Mouse (Mus musculus) gastrocnemius, postnatal 25 days (tissue): ENCODE data around the gene Ndrg2. TPM values are rescaled to one million over a fixed set of nuclear protein-coding genes. Genes with fewer than 3 reads are reported as not detected.
"Not testable (repeated sequence)": the region's sequence is repeated elsewhere in the genome, so short reads cannot be mapped to it uniquely, and the experiment has no call there.

Experiments
- DNase-seq: peaks from one replicate; pipeline ENCODE4 v3.0.0; 2022
- long read RNA-seq, 2 experiments: library from polyadenylated mRNA; stranded (forward); transcript quantifications; one replicate each; pipeline ENCODE4 v2.0.0; 2021
- total RNA-seq, 2 experiments: library from RNA; stranded (reverse); gene quantifications; 1 replicate in 1 of 2; 2 replicates in 1 of 2; pipeline ENCODE4 v1.2.3; 2021

Ndrg2 gene
- 1,000 to 10,000 TPM; 1,373 to 1,538 TPM for total RNA-seq
- long read RNA-seq, experiment 1, transcript Ndrg2-201 (16 exons, 2,099 nt), result major isoform, 774 of 2,896 reads
- long read RNA-seq, experiment 1, transcript Ndrg2-202 (15 exons, 2,103 nt), result minor isoform, 28 of 2,896 reads
- long read RNA-seq, experiment 1, partial matches to known transcripts, result 122 of 2,896 reads
- long read RNA-seq, experiment 1, other reads (novel, unspliced or antisense), result 1,972 of 2,896 reads
- long read RNA-seq, experiment 2, transcript Ndrg2-202 (15 exons, 2,103 nt), result minor isoform, 41 of 3,495 reads
- long read RNA-seq, experiment 2, transcript Ndrg2-201 (16 exons, 2,099 nt), result major isoform, 1,222 of 3,495 reads
- long read RNA-seq, experiment 2, partial matches to known transcripts, result 161 of 3,495 reads
- long read RNA-seq, experiment 2, other reads (novel, unspliced or antisense), result 2,071 of 3,495 reads

DNA sequence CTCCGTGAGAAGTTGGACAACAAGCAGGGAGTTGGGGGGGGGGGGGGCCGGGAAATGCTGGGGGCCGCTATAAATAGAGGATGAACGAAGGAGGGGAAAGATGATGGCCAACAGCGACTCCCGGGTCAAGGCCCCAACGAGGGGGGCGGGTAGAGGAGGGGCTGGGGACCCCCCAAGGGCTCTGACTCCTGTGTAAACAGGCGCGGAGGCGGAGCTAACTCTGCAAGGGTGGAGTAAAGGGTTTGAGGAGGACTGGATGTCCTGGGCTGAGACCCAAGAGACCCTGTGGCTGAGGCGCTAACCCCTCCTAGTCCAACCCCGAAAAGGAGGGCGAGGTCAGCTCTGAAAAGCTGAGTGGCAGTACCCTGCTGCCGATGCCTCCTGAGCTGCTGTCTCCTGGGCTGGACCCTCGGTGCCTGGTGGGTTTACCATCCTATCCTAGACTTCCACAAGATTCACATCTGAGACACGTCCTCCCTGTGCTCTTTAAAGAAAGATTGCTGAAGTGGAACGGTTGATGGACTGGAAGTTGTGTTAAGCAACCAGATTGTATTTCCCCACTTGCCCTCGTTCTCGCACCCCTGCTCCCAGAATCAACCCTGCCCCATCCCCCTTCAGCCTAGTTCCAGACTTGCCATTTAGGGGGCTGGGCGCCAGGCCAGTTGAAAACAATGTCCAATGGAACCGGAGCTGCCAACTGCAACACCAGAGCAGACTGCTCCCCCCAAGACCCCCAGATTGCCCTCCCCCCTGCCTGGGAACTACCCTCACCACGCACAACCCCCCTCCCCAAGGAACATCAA, at the start of gene Ndrg2:
Gene Ndrg2, minus strand, starts transcription at position 199 of the 803 bp plus-strand sequence.
- DNase-seq, result peak; percentile 95

DNA sequence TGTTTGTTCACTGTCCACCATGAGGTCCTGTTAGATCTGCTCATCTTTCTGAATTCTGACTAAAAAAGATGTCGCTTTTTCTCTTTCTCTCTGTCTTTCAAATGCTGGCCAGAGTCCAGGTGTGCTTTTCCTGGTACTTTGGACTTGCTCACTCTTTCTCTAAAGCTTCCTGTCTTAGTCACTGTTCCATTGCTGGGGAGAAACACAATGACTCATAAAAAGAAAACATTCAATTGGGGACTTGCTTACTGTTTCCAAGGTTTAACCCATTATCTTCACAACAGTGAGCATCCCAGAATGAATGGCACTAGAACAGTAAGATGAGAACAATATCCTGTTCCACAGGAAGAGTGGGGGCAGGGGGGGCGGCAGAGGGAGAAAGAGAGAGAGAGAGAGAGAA, 46.4 kb upstream of the Ndrg2 start:
- DNase-seq, result no peak

DNA sequence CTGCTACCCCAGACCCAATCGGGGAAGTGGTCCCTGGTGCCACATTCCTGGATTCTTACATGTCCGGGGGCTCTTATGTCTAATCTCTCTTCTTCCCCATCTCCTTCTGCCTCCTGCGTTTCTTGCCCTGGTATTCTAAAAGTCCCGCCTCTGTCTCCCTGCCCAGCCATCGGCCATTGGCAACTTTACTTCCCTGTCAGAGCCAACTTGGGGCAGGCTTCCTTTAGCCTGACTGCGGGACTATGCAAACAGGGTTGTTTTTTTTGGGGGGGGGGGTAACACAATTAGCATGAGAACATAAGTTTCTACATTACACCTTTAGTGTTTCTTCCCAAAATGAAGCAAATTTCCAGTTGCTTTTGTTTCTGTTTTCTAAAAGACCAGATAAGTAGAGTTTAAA, 29.4 kb upstream of the Ndrg2 start:
- DNase-seq, result no peak

DNA sequence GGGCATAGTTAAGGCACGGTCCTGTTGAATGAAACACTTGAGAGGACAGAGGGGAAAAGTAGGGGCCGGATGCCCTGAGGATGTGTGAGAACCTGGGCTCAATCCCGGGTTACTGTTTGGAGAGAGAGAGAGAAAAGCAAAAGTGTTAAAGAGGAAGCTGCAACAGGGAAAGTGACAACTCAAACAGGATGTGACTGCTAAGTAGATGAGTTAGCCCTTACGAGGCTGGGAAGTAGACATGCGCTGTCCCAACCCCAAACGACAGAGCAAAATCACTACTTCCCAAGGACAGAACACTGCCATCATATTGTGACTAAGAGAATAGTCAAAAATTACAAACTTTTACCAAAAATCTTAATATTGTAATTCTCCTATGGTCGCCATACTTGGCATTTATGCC, 28.3 kb upstream of the Ndrg2 start:
- DNase-seq, result no peak

DNA sequence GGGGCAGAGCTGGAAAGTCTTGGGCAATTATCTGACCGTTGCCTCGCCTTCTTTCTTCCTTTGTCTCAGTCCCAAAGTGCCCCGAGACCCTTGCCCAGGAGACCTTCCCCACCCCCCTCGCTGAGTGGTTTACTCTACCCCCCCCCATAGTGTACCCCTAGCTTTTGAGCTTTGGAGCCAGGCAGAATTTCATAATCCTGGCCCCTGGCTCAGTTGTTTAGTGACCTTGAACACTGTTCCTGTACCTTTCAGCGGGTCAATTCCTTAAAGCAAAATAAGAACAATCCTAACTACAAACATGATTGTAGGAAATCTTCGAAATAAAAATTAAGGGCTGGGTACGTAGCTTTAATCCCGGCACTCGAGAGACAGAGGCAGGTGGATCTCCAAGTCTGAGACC, 27.6 kb upstream of the Ndrg2 start:
- DNase-seq, result no peak

DNA sequence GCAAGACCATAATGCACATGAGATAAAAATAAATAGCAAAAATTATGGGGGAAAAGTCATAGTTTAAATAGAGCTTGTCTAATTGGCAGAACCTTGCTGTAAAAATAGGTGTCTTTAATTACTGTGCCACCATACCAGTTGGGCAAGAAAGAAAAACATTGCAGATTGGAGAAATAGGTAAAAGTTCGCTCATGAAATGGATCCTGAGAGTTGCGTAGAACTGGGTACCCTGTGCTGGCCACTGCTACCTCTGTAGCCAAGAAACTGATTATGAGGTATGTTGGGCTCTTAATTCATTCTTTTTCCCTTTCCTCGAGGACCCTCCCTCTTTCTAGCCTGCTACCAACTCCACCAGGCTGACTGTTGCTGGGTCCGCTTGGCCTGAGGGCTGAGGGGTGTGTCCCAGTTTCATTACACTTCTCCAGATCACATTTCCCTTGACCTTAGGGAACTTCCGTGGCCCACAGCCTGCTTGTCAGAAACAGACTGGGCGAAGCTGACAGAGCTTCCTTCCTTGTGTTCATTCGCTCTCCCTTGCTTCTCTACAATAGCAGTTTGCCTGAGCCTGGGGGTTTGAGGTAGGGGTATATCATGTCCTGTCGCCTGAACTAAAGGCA, 27.1 kb upstream of the Ndrg2 start:
- DNase-seq, result peak; percentile 55

DNA sequence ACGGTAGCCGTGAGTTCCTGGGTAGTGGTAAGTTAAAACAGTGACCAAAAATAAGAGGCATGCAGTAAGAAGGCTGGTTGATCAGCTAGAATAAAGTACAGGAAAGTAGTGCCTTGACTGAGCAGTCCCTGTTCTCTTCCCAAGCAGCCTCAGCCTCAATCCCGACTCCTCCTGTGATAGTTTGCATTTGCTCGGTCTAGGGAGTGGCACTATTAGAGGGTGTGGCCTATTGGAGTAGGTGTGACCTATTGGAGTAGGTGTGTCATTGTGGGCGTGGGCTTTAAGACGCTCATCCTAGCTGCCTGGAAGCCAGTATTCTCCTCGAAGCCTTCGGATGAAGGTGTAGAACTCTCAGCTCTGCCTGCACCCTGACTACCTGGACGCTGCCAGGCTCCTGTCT, 25.0 kb upstream of the Ndrg2 start:
- DNase-seq, result no peak

DNA sequence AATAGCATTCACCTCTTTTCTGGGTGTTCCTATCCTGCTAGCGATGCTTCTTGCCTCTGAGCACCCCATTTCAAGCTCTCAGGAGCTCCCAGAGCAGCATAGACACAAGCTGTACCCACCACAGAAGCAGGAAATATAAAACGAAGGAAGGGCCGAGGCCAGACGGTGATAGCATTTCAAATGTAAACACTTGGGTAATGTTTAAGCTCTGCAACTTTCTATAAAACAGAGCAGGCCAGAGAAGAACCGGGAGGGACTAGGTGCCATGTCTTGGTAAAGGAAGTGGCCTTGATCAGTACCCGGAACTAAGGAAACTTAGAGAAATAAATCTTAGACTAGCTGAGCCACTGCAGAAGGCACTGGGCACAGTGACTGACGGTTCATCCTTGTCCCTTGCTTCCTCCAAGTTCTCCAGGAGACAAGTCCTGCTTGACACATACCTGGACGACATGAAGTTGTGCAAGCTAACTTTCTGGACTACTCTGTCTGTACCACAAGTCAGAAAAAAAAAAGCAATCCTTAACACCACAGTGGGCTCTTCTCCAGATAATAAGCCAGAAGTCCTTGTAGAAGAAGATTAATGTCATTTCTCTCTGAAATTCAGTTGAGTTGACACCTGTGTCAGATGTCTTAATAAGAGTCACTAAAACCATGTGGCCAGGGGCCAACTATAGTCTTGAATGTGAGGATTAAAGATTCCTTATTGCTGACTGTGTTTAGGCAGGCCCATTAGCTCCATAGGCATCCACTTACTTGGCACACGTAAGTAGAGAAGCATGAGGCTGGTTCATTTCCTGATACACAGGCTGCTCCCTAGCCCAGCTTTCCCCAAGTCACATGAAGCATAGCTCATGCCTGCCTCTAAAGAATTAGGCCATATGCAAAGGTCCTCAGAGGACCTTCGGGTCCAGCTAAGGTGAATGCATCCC, 18.4 kb upstream of the Ndrg2 start:
- no peak for DNase-seq

DNA sequence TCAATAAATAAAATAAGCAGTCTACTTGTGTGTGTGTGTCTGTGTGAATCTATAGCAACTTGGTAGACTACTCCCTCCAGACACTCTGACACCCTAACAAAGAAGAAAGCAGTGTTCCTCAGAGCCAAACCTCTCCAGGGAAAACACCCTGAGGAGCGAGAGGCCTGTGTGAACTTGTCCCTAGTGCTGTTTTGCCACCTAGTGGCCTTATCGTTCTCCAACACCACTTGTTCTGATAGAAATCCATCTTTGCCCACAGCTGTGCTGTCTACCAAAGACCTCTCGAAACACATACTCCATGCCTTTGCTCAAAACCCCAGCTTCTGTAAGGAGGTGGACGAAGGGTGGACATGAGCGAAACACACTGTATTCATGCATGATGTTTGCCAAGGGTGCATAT, 16.9 kb upstream of the Ndrg2 start:
- DNase-seq, result peak; percentile 67

DNA sequence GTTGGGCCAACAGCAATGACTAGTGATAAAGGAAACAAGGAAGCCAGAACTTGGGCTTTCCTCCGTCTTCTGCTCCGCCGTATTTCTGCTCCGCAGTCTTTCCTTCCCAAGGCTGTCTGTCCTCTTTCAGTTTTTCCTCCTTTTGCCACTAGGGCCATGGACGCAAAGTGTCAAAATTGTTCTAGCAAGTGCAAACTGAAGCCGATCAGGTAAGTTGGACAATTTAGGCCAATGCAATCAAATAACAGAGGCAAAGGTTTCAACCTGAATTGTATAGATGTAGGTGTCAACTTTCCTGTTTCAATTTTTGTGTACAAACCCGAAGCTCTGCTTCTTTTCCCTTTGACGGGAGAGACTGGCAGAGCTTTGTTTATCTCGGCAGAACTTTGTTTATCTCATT, 16.0 kb upstream of the Ndrg2 start:
- DNase-seq, result no peak

DNA sequence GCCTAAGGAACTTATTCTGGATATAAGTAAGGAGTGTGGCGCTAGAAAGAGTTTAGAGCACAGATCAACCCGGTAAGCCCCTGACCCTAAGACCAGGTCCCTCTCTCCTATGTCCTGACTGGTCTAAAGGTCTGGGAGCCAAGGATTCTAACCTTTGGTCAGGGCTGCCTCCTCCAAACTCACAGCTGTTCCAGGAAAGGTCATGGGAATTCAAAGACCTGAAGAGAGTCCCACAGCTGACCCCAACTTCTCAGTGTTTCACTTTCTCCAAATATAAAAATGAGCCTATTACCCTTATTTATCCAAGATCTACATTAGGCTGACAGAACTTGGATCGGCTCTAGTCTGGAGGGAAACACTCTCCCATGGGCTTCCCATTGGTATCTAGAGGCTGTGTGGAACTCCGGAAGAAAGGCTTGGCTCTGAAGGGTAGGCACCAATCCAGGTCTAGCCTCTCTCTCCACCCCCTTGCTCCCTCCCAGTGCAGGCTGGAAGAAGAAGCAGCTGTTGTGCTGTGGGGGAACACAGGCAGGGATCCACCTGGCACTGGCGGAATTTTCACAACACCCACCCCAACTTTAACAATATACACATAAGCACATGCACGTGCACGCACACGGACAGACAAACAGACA, 15.5 kb upstream of the Ndrg2 start:
- peak; percentile 85 for DNase-seq

DNA sequence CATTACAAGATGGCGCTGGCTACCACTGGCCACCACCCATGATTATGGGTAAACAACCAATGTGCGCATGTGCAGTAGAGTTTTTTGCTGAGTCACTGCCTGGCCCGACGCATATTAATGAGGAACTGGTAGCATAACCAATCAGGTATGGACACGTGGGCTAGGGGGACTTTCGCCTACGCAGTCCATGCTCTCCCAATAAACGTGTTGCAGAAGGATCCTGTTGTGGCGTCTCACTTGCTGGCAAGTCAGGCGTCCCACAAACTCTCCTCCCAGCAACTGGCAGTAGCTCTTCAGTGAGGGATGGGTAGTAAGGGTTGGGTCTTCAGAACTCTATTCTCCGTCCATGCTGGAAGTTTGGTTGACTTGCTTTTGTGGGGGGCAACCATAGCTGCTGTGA, 13.0 kb upstream of the Ndrg2 start:
- DNase-seq, result not testable (repeated sequence)

DNA sequence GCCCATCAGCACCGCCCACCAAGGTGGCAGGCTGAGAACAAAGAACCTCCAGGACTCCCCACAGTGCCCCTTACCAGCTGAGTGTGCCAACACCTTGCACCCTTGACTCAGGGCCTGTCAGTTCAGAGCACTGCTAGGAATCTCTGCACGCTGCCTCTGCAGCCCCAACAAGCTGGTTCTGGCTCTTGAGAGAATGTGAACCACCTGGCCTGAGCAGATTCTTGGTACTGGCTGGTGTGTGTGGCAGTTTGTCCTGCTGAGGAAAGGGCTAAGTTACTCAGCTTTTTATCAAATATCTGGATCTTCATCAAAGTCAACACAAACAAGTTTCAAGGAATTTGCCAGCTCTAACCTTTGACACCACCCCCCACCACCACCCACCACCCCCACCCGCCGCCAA, 9.5 kb upstream of the Ndrg2 start:
- DNase-seq, result no peak

DNA sequence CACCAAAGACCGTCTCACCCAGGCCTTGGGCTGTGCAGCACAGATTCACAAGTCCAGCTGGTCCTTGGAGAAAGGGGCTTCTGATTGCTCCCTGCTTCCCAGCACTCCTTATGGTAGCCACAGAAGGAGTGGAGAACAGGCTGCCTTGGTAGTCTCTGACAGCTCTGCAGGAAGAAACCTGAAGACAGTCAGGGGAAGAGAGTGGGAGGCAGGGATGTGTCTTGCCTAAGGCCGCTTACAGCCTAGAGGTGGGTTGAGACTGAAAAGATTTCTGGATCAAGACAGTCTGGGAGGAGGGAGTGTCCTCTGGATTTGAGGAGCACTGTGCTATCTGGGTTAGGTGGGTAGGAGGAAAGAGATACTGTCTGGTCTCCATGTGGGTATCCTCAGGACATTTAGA, 9.0 kb upstream of the Ndrg2 start:
- DNase-seq, result no peak

DNA sequence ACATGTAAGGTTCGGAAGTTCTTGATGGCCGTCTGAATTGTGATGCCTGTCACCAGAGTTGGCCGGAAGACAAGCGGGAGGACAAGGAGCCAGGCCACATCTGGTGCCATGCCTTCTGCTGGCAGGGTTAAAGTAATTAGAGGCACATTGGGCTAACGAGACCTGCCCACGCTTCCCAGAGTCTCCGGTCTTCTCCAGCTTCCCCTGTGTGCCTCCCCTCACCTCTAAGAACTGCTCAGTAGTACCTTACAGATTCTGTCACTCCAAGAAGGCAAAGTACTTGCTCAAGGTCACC, 8.6 kb upstream of the Ndrg2 start, which contains the start of gene Rnase13:
Gene Rnase13, minus strand, starts transcription at position 203 of the 295 bp plus-strand sequence.
- DNase-seq, result peak; percentile 34

DNA sequence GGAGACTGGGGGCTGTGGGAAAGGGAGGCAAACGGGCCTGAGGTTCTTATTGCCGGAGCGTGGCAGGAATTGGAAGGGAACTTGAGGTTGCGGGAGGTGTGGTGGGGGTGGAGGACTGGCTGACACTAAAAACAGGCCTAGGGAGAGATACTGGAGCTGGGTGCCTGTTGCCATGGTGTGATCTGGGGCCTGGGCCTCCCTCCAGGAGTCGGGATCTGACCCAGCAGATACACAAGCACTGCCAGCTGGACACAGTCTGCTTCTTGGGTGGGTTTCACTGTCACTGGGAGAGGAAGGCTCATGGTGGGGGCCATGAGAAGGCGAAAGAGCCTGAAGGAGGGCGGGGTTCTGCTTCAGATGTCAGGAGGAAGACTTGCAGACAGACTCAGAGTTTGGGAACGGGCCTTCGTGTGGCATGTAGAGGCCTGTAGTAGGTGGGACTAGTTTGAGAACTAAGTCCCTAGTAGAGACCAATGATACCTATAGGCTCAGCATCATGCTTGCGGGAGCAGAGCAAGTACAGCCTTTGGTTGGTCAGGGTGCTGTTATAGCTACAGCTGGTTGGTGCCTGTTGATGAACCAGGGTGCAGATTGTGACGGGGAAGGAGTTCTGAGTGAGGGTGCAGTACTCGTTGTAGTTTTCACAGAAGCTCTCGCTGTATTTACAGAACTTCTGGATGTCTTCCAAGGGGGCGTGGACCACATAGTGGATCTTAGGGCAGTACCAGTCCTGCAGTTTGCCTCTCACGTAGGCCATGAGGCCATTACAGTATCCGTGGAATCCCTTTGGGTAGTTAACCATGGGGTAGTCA, 8.0 kb upstream of the Ndrg2 start:
- DNase-seq, result peak; percentile 83

DNA sequence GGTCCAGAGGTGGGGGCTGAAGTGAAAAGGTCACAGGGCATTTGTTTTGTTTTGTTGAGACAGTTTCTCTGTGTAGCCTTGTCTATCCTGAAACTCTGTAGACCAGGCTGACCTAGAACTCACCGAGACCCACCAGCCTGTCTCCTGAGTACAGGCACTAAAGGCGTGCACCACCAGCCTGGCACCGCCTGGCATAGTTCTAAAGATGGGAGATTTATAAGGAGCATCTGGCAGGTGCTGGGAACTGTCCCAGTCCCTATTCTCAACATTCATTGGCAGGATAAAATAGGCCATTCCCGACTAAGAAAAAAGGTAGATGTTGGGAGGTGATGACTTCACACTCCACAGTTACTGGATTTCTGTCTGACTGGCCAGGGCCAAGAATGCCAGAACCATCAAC, 5.0 kb upstream of the Ndrg2 start:
- peak; percentile 63 for DNase-seq

DNA sequence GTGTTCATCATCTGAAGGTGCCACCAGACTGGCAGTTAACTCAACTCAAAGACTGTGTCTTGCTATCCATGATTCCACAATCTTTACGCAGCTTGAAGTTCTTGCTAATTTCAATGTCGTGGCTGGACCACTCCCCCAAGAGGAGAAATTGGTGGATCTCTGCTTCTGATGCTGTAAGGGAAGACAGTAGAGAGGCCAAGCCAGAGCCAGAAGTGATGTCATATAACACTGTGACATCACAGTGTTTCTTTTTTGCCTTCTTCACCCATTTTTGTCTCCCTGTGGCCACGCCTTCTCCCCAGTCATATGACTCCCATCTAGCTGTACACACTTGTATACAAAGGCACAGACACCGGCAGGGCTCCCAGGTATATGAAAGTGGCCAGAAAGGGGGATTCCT, 4.2 kb upstream of the Ndrg2 start, which contains the start of gene Tppp2:
Gene Tppp2, plus strand, starts transcription at position 301 of the 400 bp plus-strand sequence.
- no peak for DNase-seq

DNA sequence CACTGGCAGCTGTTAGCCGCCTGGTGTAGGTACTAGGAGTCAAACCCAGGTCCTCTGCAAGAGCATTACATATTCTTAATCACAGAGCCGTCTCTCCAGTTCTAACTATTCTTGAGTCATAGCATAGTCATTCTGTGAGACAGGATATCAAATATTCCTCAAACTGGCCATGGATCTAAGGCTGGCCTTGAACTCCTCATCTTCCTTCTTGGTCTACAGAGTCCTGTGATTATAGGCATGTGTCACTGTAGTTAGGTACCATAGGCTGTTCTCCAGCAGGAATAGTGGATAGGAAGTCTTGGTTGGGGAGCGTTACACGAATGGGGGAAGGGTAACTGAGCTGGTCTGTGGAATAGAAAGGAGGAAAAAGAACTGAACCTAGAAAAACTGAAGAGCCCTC, 2.6 kb upstream of the Ndrg2 start:
- no peak for DNase-seq

DNA sequence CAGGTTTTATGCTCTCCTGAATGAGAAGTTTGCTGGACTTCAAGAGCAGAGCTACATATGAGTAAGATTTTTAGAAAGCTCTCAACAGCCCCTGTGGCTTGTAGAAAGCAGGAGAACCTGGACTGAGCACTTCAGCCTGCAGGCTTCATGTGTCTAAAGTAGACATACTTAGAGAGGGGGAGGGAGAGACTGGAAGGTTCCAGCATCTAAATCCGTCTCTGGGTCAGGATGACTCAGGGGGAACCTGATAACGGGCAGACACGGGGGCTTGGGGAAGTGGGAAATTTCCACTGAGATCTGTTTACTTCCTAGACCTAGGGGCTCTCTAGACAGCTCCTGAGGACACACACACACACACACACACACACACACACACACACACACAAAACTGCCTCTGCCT, 1.1 kb upstream of the Ndrg2 start:
- peak; percentile 42 for DNase-seq
